Comparison of ENCODE assay signal across 12 mouse cellular contexts in the genomic region with DNA sequence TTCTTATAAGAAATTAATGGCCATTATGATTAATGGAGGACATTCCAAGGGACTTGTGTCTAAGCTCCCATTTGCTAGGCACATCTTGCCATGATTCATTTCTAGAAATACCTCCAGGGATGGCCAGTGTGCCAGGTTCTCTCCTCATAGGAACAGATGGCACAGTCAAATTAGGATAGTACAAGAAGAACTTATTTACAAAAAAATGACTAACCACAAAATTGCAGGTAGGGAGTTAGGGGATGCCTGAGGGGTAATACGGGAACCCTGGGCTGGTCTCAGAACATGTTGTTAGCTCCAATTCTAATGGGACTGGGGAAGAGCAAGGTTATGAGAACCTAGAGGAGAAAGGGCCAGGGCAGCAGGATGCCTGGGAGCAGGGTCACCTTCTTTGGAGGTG.
DNase-seq lines count a peak whose midpoint lies in the region.
"Had no signal": no experiment of that assay in that cellular context is flagged by ENCODE, and none has a peak within 500 bp of the region (broad histone marks: within the 10 kb centered on the region; RNA-seq: fewer than 3 reads in every experiment).

No protein-coding gene starts in this region.

- DNase-seq in layer of hippocampus, adult 9-10 months (ENCODE audit: low spot score) = peak; percentile 10
- DNase-seq in layer of hippocampus, adult 18-20 months (ENCODE audit: low spot score in 2 of 2) = no peak
- DNase-seq in cerebellum, adult 11-12 months = peak; percentile 68
- DNase-seq in cerebellum, adult 9-11 months = peak; percentile 71
- DNase-seq in telencephalon, adult 2 months (ENCODE audit: low read depth, low spot score) = peak; percentile 41
- no peak for DNase-seq in urinary bladder, postnatal 4 days (ENCODE audit: low spot score in 2 of 2)
- DNase-seq in MN1 (ENCODE audit: low spot score) = no peak
- DNase-seq: adrenal gland, postnatal 36 days; heart, postnatal 4 days; kidney, adult 18-20 months; lung, postnatal 36 days; thymus, adult 2 months had no signal

Comparison
In these comparisons a context has a peak if more than half of its experiments do, and no peak if none do; other contexts are left out.
1. DNase-seq: peak in layer of hippocampus, adult 9-10 months (single experiment), cerebellum, adult 11-12 months (single experiment), cerebellum, adult 9-11 months (single experiment) and telencephalon, adult 2 months (single experiment); none in layer of hippocampus, adult 18-20 months (0 of 2), urinary bladder, postnatal 4 days (0 of 2) and MN1 (single experiment).